Mouse (Mus musculus) C2C12 (cell line): ENCODE results near the gene Cabp1.

ENCODE experiments used
- CTCF ChIP-seq: IDR thresholded peaks from one replicate; pipeline ENCODE4 v1.5.1; 2011; ENCODE audit not compliant: control insufficient read depth, insufficient read depth, insufficient read length
- USF1 ChIP-seq: IDR thresholded peaks from one replicate; pipeline ENCODE4 v1.6.1; 2011; ENCODE audit warnings: low read depth, mild to moderate bottlenecking, control low read depth, moderate library complexity

DNA sequence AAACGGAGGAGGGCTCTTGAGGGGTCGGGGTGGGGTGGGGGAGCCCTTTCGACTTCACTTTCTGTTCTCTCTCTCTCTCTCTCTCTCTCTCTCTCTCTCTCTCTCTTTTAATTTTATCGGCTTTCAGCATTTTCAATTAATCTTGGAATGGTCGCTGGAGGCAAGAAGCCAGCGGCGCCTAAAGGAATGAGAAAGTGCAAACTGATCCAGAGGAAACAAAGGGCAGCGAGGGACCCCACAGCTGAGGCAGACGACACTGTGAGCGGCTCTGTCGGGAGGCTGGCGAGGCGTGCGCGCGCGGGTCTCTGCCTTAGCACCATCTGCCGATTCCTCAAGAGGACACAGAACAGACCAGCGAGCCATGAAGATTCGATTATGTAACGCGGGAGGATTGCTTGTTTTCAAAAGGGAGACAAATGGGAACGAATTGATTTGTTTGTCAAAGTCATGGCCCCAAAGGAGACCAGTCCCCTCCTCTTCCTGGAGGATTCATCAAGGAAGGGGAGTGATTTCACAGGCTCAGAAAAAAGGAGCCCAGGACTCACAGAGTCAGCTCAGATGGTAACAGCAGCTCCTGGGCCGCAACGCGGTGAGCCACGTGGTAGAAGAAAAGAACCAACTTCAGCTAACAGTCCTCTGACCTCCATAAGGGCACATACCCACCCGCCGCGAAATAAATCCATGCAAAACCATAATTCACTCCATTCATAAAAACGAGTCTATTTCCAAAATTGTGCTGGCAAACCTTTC, 10.6 kb upstream of the Cabp1 start:
- no peak for TF ChIP-seq CTCF
- TF ChIP-seq USF1, result no peak
